Mouse (Mus musculus) forebrain, embryonic 13.5 days (tissue): ENCODE data around the gene Sphk1. TPM values are rescaled to one million over a fixed set of nuclear protein-coding genes. Genes with fewer than 3 reads are reported as not detected.
A peak's percentile ranks its signal among the peaks of the same experiment; 100 is the strongest.

ENCODE experiments used
- ATAC-seq: fragments of 200-750 bp; cut with Nextera tagmentation; 2 replicates; pipeline ENCODE4 v1.8.0; 2017
- H3K27ac ChIP-seq: fragments of 300-500 bp; sonication (generic); 2 replicates; pipeline ENCODE4 v1.5.1; 2015; ENCODE audit warnings: inconsistent platforms, mild to moderate bottlenecking, moderate library complexity
- H3K27me3 ChIP-seq: fragments of 300-500 bp; sonication (generic); 2 replicates; pipeline ENCODE4 v1.6.1; 2015; ENCODE audit warnings: mild to moderate bottlenecking, inconsistent platforms
- H3K36me3 ChIP-seq: fragments of 300-500 bp; sonication (generic); 2 replicates; pipeline ENCODE4 v1.6.1; 2015; ENCODE audit warnings: mild to moderate bottlenecking, inconsistent platforms; ENCODE audit not compliant: poor library complexity, severe bottlenecking
- H3K4me1 ChIP-seq: fragments of 300-500 bp; sonication (generic); 2 replicates; pipeline ENCODE4 v1.6.1; 2015; ENCODE audit warnings: inconsistent platforms
- H3K4me2 ChIP-seq: fragments of 300-500 bp; sonication (generic); 2 replicates; pipeline ENCODE4 v1.6.1; 2015; ENCODE audit warnings: inconsistent platforms, mild to moderate bottlenecking, moderate library complexity
- H3K4me3 ChIP-seq: fragments of 300-500 bp; sonication (generic); 2 replicates; pipeline ENCODE4 v1.5.1; 2015; ENCODE audit warnings: mild to moderate bottlenecking, inconsistent platforms
- H3K9ac ChIP-seq: fragments of 300-500 bp; sonication (generic); 2 replicates; pipeline ENCODE4 v1.6.1; 2015; ENCODE audit warnings: mild to moderate bottlenecking, inconsistent platforms
- H3K9me3 ChIP-seq: fragments of 300-500 bp; sonication (generic); replicated peaks from 2 replicates; pipeline ENCODE4 v1.6.1; 2016; ENCODE audit warnings: inconsistent platforms
- WGBS: fragments of 180-500 bp; shearing (Covaris S2); methylation state at CpG from one replicate; pipeline ENCODE4 v1.1.7; 2015; 5-methylcytosine and 5-hydroxymethylcytosine counted together
- polyA plus RNA-seq: library from polyadenylated mRNA; unstranded; fragments of >200 nt; fragmentation: Nextera tagmentation; extraction: Ambion mirVana; gene quantifications from 2 replicates; pipeline ENCODE4 v1.2.1, GENCODE M21; 2015

Gene Sphk1
- polyA plus RNA-seq, 1 experiment from 2014 or later, result 0.98 TPM

- 82% methylated on average over 19 of the region's 19 CpGs for WGBS
- Histone ChIP-seq H3K27ac (no peak overlapping the region), H3K4me2 (no peak overlapping the region), H3K9ac (no peak overlapping the region), H3K9me3 (no peaks in the 10 kb centered on the region), H3K4me3 (no peak overlapping the region), H3K4me1 (peaks cover 73% of the 10 kb centered on the region), H3K27me3 (no peaks in the 10 kb centered on the region), H3K36me3 (no peaks in the 10 kb centered on the region; the same call in 1 of the 2 replicates)
- ATAC-seq, result no peak
Measured at GRCm38 (mm10) chr11:116571767-116572679, 41.3 kb downstream of the Sphk1 start.

- Histone ChIP-seq H3K9me3 (no peaks in the 10 kb centered on the region), H3K27ac (no peak overlapping the region), H3K4me2 (no peak overlapping the region), H3K36me3 (no peaks in the 10 kb centered on the region; the same call in 1 of the 2 replicates), H3K9ac (no peak overlapping the region), H3K4me3 (no peak overlapping the region), H3K4me1 (peaks cover 70% of the 10 kb centered on the region), H3K27me3 (no peaks in the 10 kb centered on the region)
- WGBS, result 67% methylated on average over 12 of the region's 12 CpGs
- ATAC-seq, result no peak
Measured at GRCm38 (mm10) chr11:116572756-116573543, 42.2 kb downstream of the Sphk1 start.

GRCm38 (mm10) chr11:116574486-116574885 is 43.8 kb downstream of the Sphk1 start:
- Histone ChIP-seq H3K27ac (no peak overlapping the region), H3K4me1 (peaks cover 82% of the 10 kb centered on the region), H3K27me3 (no peaks in the 10 kb centered on the region), H3K36me3 (no peaks in the 10 kb centered on the region; the same call in 1 of the 2 replicates), H3K4me3 (no peak overlapping the region), H3K9me3 (no peaks in the 10 kb centered on the region), H3K4me2 (no peak overlapping the region), H3K9ac (no peak overlapping the region)
- WGBS, result 68% methylated on average over 6 of the region's 6 CpGs
- no peak for ATAC-seq

GRCm38 (mm10) chr11:116574982-116575381 is 44.3 kb downstream of the Sphk1 start:
- H3K4me1 ChIP-seq, result peaks cover 84% of the 10 kb centered on the region
- no peak overlapping the region for H3K4me2 ChIP-seq
- no peaks in the 10 kb centered on the region for H3K27me3 ChIP-seq
- H3K36me3 ChIP-seq, result no peaks in the 10 kb centered on the region; the same call in 1 of the 2 replicates
- no peaks in the 10 kb centered on the region for H3K9me3 ChIP-seq
- 70% methylated on average over 6 of the region's 6 CpGs for WGBS
- no peak overlapping the region for H3K9ac ChIP-seq
- H3K4me3 ChIP-seq, result no peak overlapping the region
- no peak overlapping the region for H3K27ac ChIP-seq
- ATAC-seq, result no peak

- Histone ChIP-seq H3K27me3 (no peaks in the 10 kb centered on the region), H3K9me3 (no peaks in the 10 kb centered on the region), H3K9ac (no peak overlapping the region), H3K27ac (no peak overlapping the region), H3K4me1 (peaks cover 83% of the 10 kb centered on the region), H3K36me3 (no peaks in the 10 kb centered on the region; the same call in 1 of the 2 replicates), H3K4me3 (no peak overlapping the region), H3K4me2 (no peak overlapping the region)
- 88% methylated on average over 2 of the region's 2 CpGs for WGBS
- no peak for ATAC-seq
Measured at GRCm38 (mm10) chr11:116575396-116575795, 44.7 kb downstream of the Sphk1 start.

- H3K9me3 ChIP-seq, result no peaks in the 10 kb centered on the region
- H3K4me1 ChIP-seq, result peaks cover 47% of the 10 kb centered on the region
- ATAC-seq, result no peak
- no peaks in the 10 kb centered on the region for H3K27me3 ChIP-seq
- peak overlapping the region; percentile 6; the same call in 1 of the 2 replicates for H3K4me3 ChIP-seq
- 96% methylated on average over 3 of the region's 3 CpGs for WGBS
- no peak overlapping the region for H3K27ac ChIP-seq
- no peaks in the 10 kb centered on the region for H3K36me3 ChIP-seq
- H3K9ac ChIP-seq, result no peak overlapping the region
- H3K4me2 ChIP-seq, result peak overlapping the region; percentile 61
Measured at GRCm38 (mm10) chr11:116579280-116579679, 48.6 kb downstream of the Sphk1 start.

- no peaks in the 10 kb centered on the region for H3K27me3 ChIP-seq
- peak overlapping the region; percentile 83 for H3K27ac ChIP-seq
- peak overlapping the region; percentile 61 for H3K4me2 ChIP-seq
- no peaks in the 10 kb centered on the region for H3K36me3 ChIP-seq
- H3K9ac ChIP-seq, result peak overlapping the region; percentile 91
- no peaks in the 10 kb centered on the region for H3K9me3 ChIP-seq
- peak overlapping the region; percentile 82 for H3K4me3 ChIP-seq
- ATAC-seq, result 0 out of 2 replicates have a peak, but pooled peaks have one; percentile 4
- H3K4me1 ChIP-seq, result peaks cover 38% of the 10 kb centered on the region
- WGBS, result 16% methylated on average over 10 of the region's 10 CpGs
Measured at GRCm38 (mm10) chr11:116580031-116580652, 49.4 kb downstream of the Sphk1 start.

- Histone ChIP-seq H3K9ac (peak overlapping the region; percentile 91), H3K4me3 (peak overlapping the region; percentile 82), H3K4me1 (peaks cover 33% of the 10 kb centered on the region), H3K9me3 (no peaks in the 10 kb centered on the region), H3K27me3 (no peaks in the 10 kb centered on the region), H3K4me2 (peak overlapping the region; percentile 61), H3K27ac (peak overlapping the region; percentile 83), H3K36me3 (no peaks in the 10 kb centered on the region)
- peak; percentile 78 for ATAC-seq
- WGBS, result under 1% methylated on average over 78 of the region's 91 CpGs
Measured at GRCm38 (mm10) chr11:116580711-116581375, 50.1 kb downstream of the Sphk1 start.

GRCm38 (mm10) chr11:116581376-116581814 is 50.7 kb downstream of the Sphk1 start, which contains the start of gene Ube2o:
TSS of gene Ube2o (minus strand) at chr11:116581447.
- Histone ChIP-seq H3K27ac (peak within 1 kb of the TSS; percentile 83), H3K4me1 (peaks cover 27% of the 10 kb centered on the region), H3K36me3 (no peaks in the 10 kb centered on the region), H3K4me2 (peak within 1 kb of the TSS; percentile 61), H3K9ac (peak within 1 kb of the TSS; percentile 91), H3K27me3 (no peaks in the 10 kb centered on the region), H3K9me3 (no peaks in the 10 kb centered on the region), H3K4me3 (peak within 1 kb of the TSS; percentile 82)
- peak; percentile 91 for ATAC-seq
- WGBS, result under 1% methylated on average over 32 of the region's 51 CpGs

- WGBS, result 86% methylated on average over 6 of the region's 6 CpGs
- no peak overlapping the region for H3K9ac ChIP-seq
- H3K4me3 ChIP-seq, result no peak overlapping the region
- no peak overlapping the region for H3K4me2 ChIP-seq
- no peak overlapping the region for H3K27ac ChIP-seq
- H3K36me3 ChIP-seq, result no peaks in the 10 kb centered on the region
- H3K27me3 ChIP-seq, result 0 out of 2 replicates have a peak, but pooled peaks cover 6% of the 10 kb centered on the region
- peaks cover 13% of the 10 kb centered on the region; the same call in 1 of the 2 replicates for H3K4me1 ChIP-seq
- no peaks in the 10 kb centered on the region for H3K9me3 ChIP-seq
- ATAC-seq, result no peak
Measured at GRCm38 (mm10) chr11:116585682-116586081, 55.0 kb downstream of the Sphk1 start.
